Mouse (Mus musculus) liver, embryonic 11.5 days (tissue): ENCODE measurements around the gene Cryge. TPM values are rescaled to one million over a fixed set of nuclear protein-coding genes. Genes with fewer than 3 reads are reported as not detected.

Experiments
- ATAC-seq: fragments of 200-750 bp; cut with Nextera tagmentation; replicated peaks from 2 replicates; pipeline ENCODE4 v1.8.0; 2017; ENCODE audit warnings: moderate number of reproducible peaks, mild to moderate bottlenecking, moderate TSS enrichment, moderate library complexity; ENCODE audit not compliant: low FRiP score
- DNase-seq: peaks from one replicate; pipeline ENCODE4 v3.0.0-alpha.2; 2017; ENCODE audit warnings: low spot score
- H3K27ac ChIP-seq: fragments of 300-500 bp; sonication (generic); 2 replicates; pipeline ENCODE4 v1.5.1; 2014; ENCODE audit warnings: mild to moderate bottlenecking, low read depth, low read length, control low read depth
- H3K27me3 ChIP-seq: fragments of 300-500 bp; sonication (generic); replicated peaks from 2 replicates; pipeline ENCODE4 v1.6.1; 2014; ENCODE audit warnings: low read length, mixed read lengths; ENCODE audit not compliant: control insufficient read depth, insufficient read depth
- H3K36me3 ChIP-seq: fragments of 300-500 bp; sonication (generic); 2 replicates; pipeline ENCODE4 v1.6.1; 2014; ENCODE audit warnings: mild to moderate bottlenecking, low read length, moderate library complexity, mixed read lengths; ENCODE audit not compliant: control insufficient read depth, insufficient read depth
- H3K4me1 ChIP-seq: fragments of 300-500 bp; sonication (generic); replicated peaks from 2 replicates; pipeline ENCODE4 v1.6.1; 2014; ENCODE audit warnings: low read length, mixed read lengths; ENCODE audit not compliant: control insufficient read depth, insufficient read depth
- H3K4me2 ChIP-seq: fragments of 300-500 bp; sonication (generic); 2 replicates; pipeline ENCODE4 v1.6.1; 2014; ENCODE audit warnings: mild to moderate bottlenecking, control low read depth, moderate library complexity
- H3K4me3 ChIP-seq: fragments of 300-500 bp; sonication (generic); 2 replicates; pipeline ENCODE4 v1.5.1; 2014; ENCODE audit warnings: low read depth, low read length, control low read depth
- H3K9ac ChIP-seq: fragments of 300-500 bp; sonication (generic); 2 replicates; pipeline ENCODE4 v1.6.1; 2014; ENCODE audit warnings: low read depth, low read length, control low read depth
- H3K9me3 ChIP-seq: fragments of 300-500 bp; sonication (generic); 2 replicates; pipeline ENCODE4 v1.6.1; 2016; ENCODE audit warnings: low read length, inconsistent platforms, mixed read lengths; ENCODE audit not compliant: control insufficient read depth
- WGBS: fragments of 180-500 bp; shearing (Covaris S2); extraction: QIAGEN DNeasy Blood & Tissue Kit; methylation state at CpG from one replicate; pipeline ENCODE4 v1.1.7; 2014; 5-methylcytosine and 5-hydroxymethylcytosine counted together
- polyA plus RNA-seq: library from polyadenylated mRNA; unstranded; fragments of >200 nt; fragmentation: Nextera tagmentation; extraction: Ambion mirVana; gene quantifications from 2 replicates; pipeline ENCODE4 v1.2.1, GENCODE M21; 2014

Gene Cryge
- polyA plus RNA-seq, 1 experiment from 2014 or later, result not detected

DNA sequence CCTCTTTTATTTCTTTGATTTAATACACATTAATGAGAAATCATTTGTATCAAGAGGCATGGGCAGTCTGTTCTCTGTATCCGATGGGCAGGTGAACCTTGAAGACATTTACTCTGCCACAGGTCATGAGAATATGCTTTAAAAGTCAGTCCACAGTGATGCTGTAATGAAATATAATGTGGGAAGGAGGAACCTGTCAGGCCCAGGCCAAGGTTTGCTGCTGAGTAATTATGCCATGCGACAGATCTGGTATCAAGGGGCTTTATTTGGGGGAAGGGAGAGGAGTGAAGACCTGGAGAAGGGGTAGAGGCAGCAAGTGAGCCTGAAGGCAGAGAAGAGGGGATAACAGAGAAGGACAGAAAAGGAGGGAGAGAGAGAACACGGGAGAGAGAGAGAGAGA, 11.3 kb downstream of the Cryge start:
- Histone ChIP-seq H3K4me1 (no peaks in the 10 kb centered on the region), H3K4me3 (no peak overlapping the region), H3K9ac (no peak overlapping the region), H3K9me3 (no peaks in the 10 kb centered on the region), H3K27me3 (no peaks in the 10 kb centered on the region), H3K36me3 (no peaks in the 10 kb centered on the region), H3K4me2 (no peak overlapping the region), H3K27ac (no peak overlapping the region)
- WGBS, result 71% methylated on average over 3 of the region's 3 CpGs
- DNase-seq (no peak), ATAC-seq (no peak)

DNA sequence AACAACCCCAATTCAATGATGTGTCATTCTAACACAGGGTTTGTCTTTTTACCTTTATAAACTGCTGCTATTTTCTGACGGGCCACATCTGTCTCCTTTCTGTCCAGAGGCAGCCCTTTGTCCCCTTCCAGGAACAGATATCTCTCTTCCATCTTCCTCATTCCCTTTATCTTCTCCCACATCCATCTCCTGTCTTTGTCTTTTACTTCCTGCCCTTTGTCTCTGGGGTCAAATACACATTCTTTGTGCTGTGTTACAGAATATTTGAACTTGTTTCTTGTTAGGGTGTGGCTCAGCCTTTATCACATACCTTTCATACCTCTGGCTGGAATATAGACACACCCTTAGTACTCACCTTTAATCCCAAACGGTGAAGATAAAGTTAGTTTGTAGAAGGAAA, 13.4 kb downstream of the Cryge start:
- Histone ChIP-seq H3K4me2 (no peak overlapping the region), H3K4me3 (no peak overlapping the region), H3K27ac (no peak overlapping the region), H3K36me3 (no peaks in the 10 kb centered on the region), H3K9me3 (no peaks in the 10 kb centered on the region), H3K9ac (no peak overlapping the region), H3K4me1 (no peaks in the 10 kb centered on the region), H3K27me3 (no peaks in the 10 kb centered on the region)
- DNase-seq, result no peak
- WGBS, result 36% methylated on average over 2 of the region's 2 CpGs
- ATAC-seq, result no peak

DNA sequence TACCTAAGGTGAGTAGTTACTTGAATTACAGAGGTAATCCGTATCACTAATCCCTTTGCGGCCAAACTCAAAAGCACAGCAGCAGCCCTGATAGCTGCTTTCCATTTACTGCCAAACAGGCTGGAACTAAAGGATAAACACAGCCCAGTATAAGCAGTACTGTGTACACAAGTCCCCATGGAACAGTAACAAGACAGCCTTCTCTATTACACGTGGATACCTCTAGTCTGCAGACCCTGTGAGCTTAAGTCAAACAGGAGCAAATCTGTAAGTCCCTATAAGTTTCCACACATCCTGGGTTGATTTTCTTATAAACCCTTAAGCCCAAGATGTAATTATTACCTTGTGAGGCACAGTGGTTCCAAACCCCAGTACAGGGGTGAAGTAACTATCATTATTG, 15.4 kb downstream of the Cryge start:
- H3K9me3 ChIP-seq, result no peaks in the 10 kb centered on the region
- no peak overlapping the region for H3K27ac ChIP-seq
- WGBS, result 44% methylated on average over 3 of the region's 3 CpGs
- H3K27me3 ChIP-seq, result no peaks in the 10 kb centered on the region
- no peak overlapping the region for H3K9ac ChIP-seq
- DNase-seq (no peak), ATAC-seq (no peak)
- H3K4me3 ChIP-seq, result no peak overlapping the region
- no peaks in the 10 kb centered on the region for H3K36me3 ChIP-seq
- no peaks in the 10 kb centered on the region for H3K4me1 ChIP-seq
- no peak overlapping the region for H3K4me2 ChIP-seq

DNA sequence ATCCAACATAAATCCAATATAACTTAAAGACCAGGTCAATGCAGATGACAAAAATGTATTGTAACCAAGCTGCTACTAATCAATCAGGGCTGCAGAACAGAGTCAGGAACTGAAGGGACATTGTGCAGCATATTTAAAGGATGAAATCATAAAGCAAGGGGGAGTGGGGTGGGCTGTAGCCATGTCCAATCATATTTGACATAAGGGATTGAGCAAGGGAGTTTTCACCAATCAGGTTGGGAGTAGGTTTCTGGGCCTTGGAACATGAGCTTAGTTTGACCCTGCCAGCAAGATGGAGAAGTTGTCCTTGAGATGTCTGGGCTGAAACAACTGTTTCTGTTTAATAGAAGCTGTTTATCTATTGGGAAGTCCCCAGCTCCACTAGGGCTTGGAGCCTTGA, 18.3 kb downstream of the Cryge start, which contains the start of gene Akr1cl:
Akr1cl (minus strand) TSS at position 119 of the 400 bp plus-strand sequence.
- Histone ChIP-seq H3K4me1 (no peaks in the 10 kb centered on the region), H3K9ac (no peak within 1 kb of the TSS), H3K36me3 (no peaks in the 10 kb centered on the region), H3K27me3 (no peaks in the 10 kb centered on the region), H3K27ac (no peak within 1 kb of the TSS), H3K4me2 (no peak within 1 kb of the TSS), H3K4me3 (no peak within 1 kb of the TSS), H3K9me3 (no peaks in the 10 kb centered on the region)
- no peak for DNase-seq
- ATAC-seq, result no peak

DNA sequence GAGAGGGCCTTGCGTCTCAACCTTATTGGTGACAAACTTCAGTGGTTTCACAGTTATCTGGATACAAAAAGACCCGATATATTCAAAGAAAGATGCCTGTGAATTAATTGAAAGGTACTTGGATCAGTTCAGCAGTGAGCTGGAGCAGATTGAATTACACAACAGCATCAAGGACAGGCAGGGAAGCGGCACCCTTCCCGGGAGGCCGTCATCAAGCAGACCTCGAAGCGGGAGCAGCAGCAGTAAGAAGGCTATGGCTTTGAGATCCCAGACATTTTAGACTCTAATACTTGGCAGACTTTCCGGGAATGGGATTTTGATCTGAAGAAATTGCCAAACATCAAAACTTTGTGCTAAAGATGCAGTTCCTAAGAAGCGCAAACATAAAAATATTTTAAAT, 22.7 kb downstream of the Cryge start:
- Histone ChIP-seq H3K4me1 (no peaks in the 10 kb centered on the region), H3K4me3 (no peak overlapping the region), H3K27me3 (no peaks in the 10 kb centered on the region), H3K9me3 (no peaks in the 10 kb centered on the region), H3K9ac (no peak overlapping the region), H3K4me2 (no peak overlapping the region), H3K27ac (no peak overlapping the region), H3K36me3 (no peaks in the 10 kb centered on the region)
- WGBS, result 77% methylated on average over 9 of the region's 9 CpGs
- DNase-seq (no peak), ATAC-seq (no peak)

DNA sequence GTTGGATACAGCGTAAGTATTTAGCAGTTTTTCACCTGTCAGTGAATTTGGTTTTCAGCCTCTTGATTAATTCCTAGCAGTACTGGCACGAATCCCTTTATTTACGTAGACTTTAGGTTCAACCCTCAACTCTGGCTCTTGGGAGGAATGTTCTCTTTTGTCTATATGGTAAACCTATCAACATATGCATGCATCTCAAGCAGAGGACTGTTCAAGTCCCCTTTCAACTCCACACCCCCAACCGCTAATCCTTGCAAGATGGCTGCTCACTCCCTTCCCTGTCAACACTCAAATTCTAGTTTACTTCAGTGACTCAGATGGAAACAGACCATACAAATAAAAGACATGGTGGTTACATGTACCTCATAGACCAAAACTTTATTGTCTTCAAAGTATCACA, 38.2 kb downstream of the Cryge start:
- 81% methylated on average over 4 of the region's 4 CpGs for WGBS
- no peaks in the 10 kb centered on the region for H3K27me3 ChIP-seq
- no peaks in the 10 kb centered on the region for H3K4me1 ChIP-seq
- no peak overlapping the region for H3K27ac ChIP-seq
- ATAC-seq, result no peak
- no peak overlapping the region for H3K4me2 ChIP-seq
- H3K36me3 ChIP-seq, result no peaks in the 10 kb centered on the region
- no peak overlapping the region for H3K4me3 ChIP-seq
- DNase-seq, result no peak
- H3K9ac ChIP-seq, result no peak overlapping the region
- H3K9me3 ChIP-seq, result no peaks in the 10 kb centered on the region

DNA sequence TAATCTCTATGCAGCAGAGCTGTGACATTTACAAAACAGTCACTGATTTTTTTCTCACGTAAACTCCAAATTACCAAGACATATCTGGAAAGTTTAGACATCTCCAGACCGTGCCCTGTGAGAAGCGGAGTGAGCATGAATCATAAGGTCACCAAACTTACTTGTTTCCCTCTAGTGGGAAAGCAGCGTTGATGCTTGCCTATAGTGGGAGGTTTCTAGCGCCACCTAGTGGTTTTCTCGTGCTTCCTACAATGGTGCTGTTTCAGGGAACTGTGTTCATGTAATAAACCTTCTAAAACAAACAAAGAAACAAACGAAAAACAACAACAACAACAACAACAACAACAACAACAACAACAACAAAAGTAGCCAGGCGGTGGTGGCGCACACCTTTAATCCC, 40.8 kb downstream of the Cryge start:
- Histone ChIP-seq H3K4me2 (no peak overlapping the region), H3K9ac (no peak overlapping the region), H3K9me3 (no peaks in the 10 kb centered on the region), H3K4me1 (no peaks in the 10 kb centered on the region), H3K4me3 (no peak overlapping the region), H3K36me3 (no peaks in the 10 kb centered on the region), H3K27me3 (no peaks in the 10 kb centered on the region), H3K27ac (no peak overlapping the region)
- peak; percentile 55 for DNase-seq
- 12% methylated on average over 9 of the region's 9 CpGs for WGBS
- peak; percentile 49; the same call in 1 of the 2 replicates for ATAC-seq

DNA sequence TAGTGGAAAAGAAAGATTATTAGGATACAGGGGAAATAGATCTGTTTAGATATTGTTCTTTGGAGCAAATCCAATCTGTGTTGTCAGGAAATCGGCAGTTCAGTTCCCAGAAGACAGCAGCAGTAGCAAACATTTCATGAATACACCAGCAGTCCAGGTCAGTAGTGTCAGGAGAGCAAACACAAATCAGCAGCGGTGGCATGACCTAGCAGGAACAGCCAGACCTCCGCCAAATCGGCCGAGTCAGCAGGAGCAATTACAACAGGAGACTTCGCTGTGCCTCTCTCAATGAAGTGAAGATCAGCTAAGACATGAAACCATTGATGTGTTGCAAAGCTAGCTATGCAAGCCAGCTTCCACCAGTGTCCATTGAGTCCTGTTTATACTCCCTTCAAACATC, 45.4 kb downstream of the Cryge start:
- Histone ChIP-seq H3K9ac (no peak overlapping the region), H3K27me3 (no peaks in the 10 kb centered on the region), H3K27ac (no peak overlapping the region), H3K9me3 (no peaks in the 10 kb centered on the region), H3K36me3 (no peaks in the 10 kb centered on the region), H3K4me3 (no peak overlapping the region), H3K4me1 (no peaks in the 10 kb centered on the region), H3K4me2 (no peak overlapping the region)
- no peak for DNase-seq
- WGBS, result 87% methylated on average over 6 of the region's 6 CpGs
- no peak for ATAC-seq

DNA sequence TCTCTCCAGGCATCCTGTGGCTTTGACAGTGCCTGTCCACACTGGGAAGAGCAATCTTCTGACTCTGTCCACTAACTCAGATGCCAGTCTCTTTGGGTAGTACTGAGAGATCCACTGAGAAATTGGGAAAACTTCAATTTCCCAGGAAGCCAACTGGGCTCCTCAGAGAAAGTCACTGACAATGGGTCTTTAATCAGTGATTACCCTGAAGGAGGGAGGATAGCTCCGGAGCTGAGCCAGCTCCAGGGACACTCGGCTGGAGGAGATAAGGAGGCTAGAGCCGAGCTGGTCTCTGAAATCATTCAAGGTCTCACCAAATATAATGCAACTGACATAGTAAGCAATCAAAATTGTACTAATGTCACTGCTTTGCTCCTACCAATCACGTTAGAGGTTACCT, 46.4 kb downstream of the Cryge start:
- no peaks in the 10 kb centered on the region for H3K36me3 ChIP-seq
- H3K9me3 ChIP-seq, result no peaks in the 10 kb centered on the region
- no peak overlapping the region for H3K27ac ChIP-seq
- DNase-seq (no peak), ATAC-seq (no peak)
- no peaks in the 10 kb centered on the region for H3K4me1 ChIP-seq
- H3K4me2 ChIP-seq, result no peak overlapping the region
- no peak overlapping the region for H3K9ac ChIP-seq
- H3K27me3 ChIP-seq, result no peaks in the 10 kb centered on the region
- WGBS, result 47% methylated on average over 4 of the region's 4 CpGs
- H3K4me3 ChIP-seq, result no peak overlapping the region
